Mouse (Mus musculus): ENCODE data around the gene Gins2. TPM values are rescaled to one million over a fixed set of nuclear protein-coding genes. Genes with fewer than 3 reads are reported as not detected.

The Gins2 gene
- 10 to 100 TPM; 36.6 to 39.3 TPM for total RNA-seq (2021)
- long read RNA-seq, experiment 1, transcript Gins2-204 (3 exons, 511 nt): minor isoform, 5 of 34 reads
- long read RNA-seq, experiment 1, transcript Gins2-201 (5 exons, 3,900 nt): major isoform, 27 of 34 reads
- long read RNA-seq, experiment 1, partial matches to known transcripts: 0 of 34 reads
- long read RNA-seq, experiment 1, other reads (novel, unspliced or antisense): 2 of 34 reads
- long read RNA-seq, experiment 2, transcript Gins2-201 (5 exons, 3,900 nt): major isoform, 36 of 51 reads
- long read RNA-seq, experiment 2, partial matches to known transcripts: 1 of 51 reads
- long read RNA-seq, experiment 2, other reads (novel, unspliced or antisense): 10 of 51 reads

GRCm38 (mm10) chr8:120588908-120589771 is at the start of gene Gins2:
Gins2 (minus strand) TSS chr8:120589304.
- DNase-seq (ENCODE audit: low spot score in 2 of 2): peak; percentile 92 to 96

DNA sequence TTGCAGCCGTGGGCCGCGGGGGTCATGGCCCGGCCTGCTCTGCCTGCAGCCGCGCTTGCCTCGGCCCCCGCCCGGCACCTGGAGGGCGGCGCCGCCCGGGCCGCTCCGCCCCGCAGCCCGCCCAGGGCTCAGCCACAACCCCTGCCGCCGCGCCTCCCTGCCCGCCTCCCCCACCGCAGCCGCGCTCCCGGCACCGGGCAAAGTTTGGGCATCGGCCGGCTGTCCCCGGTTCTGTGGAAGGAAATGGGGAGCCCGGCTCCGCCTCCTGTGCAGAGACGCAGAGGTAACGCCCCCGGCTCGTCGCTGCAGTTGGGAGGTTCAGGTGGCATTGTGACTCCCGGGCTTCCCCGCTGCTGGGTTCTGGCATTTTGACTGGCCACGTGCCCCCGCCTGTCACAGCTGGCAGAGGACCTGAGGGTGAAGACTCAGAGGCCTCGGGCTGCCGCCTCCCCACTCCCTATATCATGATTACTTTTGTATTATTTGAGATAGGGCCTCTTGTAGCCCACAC is 45.3 kb upstream of the Gins2 start:
- DNase-seq (ENCODE audit: low spot score in 2 of 2): peak; percentile 27 to 55

GRCm38 (mm10) chr8:120633665-120634271 is 44.7 kb upstream of the Gins2 start:
- no peak for DNase-seq (ENCODE audit: low spot score in 2 of 2)

DNA sequence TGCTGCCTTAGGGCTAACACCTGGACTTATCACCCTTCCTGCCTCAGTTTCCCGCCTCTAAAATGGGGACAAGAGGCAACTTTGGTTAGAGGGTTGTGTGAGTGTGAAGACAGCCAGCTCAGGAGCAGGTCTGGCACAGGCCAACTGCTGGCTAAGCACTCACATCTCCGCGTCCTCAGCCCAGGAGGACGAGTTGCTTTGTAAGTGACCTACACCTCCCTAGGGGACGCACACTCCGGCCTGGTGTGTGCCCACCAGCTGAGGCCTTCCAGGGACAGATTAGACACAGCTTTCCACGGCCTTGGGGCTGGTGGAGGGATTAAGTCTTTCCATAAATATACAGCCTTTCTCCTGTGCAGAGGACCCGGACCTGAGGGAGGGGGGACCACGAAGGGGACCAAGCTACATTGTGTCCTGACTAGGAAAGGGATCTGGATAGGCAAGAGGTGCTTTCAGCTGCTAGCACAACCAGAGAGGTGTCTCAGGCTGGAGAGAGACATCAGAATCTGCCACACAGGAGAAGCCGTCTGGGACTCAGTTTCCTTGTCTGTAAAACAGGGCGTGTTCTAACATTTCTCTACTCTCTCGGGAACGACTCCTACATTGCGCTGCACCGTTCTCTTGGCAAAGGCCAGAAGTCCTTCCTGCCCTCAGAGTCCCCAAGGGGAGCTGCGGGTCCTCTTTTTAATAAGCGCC is 44.0 kb upstream of the Gins2 start:
- no peak for DNase-seq (ENCODE audit: low spot score in 2 of 2)

DNA sequence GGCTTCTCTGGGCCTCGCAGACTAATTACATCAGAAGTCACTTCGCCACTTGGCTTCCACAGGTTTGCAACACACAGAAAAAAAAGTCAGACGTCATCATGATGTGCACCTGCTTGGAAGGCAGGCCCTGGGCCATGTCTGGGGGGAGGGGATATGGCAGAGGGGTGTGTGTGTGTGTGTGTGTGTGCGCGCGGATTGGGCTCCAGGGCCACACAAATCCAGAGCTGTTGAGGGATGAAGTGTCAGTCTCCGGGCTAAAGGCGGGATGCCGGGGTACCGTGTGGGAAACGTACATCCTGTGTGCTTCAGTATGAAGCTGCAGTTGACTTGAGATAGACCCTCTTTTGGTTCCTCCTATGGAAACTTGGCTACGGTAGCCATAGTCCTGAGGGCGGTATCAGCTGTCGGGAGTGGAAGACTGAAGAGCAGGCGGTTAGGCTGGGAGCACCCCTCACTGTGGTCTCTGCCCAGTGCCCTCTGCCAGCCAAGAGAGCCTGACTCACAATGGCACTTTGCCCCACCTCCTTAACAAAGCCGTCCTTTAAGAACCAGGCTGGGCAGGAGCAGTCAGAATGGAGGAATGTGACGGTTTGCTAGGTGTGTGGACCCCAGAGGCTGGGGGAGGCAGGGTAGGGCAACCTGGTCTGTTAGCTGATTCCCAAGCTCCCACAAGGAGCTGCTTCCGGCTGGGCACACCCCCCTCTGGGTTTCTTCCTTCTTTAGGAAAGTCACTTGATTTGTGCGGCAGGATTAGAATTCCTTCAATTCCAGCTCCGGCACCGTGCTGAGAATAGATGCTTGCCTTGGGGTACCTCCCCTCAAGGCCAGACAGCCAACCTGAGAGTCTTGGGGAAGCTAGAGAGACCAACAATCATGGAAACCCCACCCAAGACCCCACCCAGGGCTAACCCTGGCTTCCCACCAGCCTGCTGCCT is 42.6 kb upstream of the Gins2 start:
- no peak for DNase-seq (ENCODE audit: low spot score in 2 of 2)

- no peak for DNase-seq (ENCODE audit: low spot score in 2 of 2)
These were observed 41.7 kb upstream of the Gins2 start for GRCm38 (mm10) chr8:120630848-120631247.

GRCm38 (mm10) chr8:120630031-120630430 is 40.9 kb upstream of the Gins2 start:
- DNase-seq (ENCODE audit: low spot score in 2 of 2): no peak

- DNase-seq (ENCODE audit: low spot score in 2 of 2): no peak
These were observed 38.2 kb upstream of the Gins2 start for GRCm38 (mm10) chr8:120627298-120627697.

GRCm38 (mm10) chr8:120626461-120626860 is 37.4 kb upstream of the Gins2 start:
- no peak for DNase-seq (ENCODE audit: low spot score in 2 of 2)

DNA sequence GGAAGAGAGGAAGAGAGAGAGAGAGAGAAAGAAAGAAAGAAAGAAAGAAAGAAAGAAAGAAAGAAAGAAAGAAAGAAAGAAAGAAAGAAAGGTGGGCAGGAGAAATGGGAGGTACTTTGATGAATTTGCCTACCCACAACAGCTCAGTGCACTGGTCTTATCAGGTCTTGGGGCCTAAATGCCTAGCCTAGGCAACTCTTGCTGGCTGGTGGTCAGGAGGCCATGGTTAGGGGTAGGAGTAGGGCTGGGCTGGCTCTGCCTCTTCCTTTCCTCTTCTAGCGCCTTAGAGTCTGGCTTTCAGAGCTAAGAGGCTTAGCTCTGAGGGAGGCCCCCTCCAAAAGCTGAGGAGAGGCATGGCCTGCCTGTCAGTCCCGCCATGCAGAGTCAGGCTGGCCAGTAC is 34.5 kb upstream of the Gins2 start:
- no peak for DNase-seq (ENCODE audit: low spot score in 2 of 2)

DNA sequence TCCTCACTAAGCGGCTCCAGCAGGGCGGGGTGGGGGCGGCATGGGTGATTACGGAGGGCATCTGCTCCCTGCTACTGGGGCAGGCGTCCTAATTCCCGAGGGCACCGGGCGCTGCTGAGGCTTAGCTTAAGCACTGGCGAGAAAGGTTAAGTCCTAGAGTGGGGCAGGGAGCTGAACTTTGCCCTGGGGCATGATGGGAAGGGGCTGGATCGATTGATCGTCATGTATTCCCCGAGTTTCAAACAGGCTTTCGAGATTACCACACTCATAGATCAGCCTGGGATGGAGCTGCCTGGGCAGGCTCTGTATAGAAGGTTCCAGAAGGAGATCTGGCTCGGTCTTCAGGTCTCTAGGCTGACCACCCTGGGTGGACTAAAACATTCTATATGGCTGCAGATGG is 33.1 kb upstream of the Gins2 start:
- no peak for DNase-seq (ENCODE audit: low spot score in 2 of 2)

DNA sequence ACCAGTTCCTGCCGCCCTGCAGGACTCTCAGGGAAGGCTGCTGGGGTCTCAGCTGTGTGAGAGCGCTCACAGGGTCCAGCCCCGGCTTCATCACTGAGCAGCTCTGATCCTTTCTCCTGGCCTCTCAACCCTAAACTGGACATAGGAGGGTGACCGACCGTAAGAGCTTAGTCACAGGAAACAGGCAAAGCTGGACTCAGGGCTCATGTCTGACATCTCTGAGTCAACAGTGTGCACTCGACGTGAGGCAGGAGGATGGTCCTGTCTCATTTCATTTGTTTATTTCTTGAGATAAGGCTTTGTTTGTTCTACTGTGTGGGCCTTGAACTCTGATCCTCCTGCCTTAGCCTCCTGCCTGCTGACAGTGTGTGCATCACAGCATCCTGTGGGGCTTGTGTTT is 31.3 kb upstream of the Gins2 start:
- DNase-seq (ENCODE audit: low spot score in 2 of 2): no peak

GRCm38 (mm10) chr8:120619235-120620180 is 30.4 kb upstream of the Gins2 start:
- no peak for DNase-seq (ENCODE audit: low spot score in 2 of 2)

- DNase-seq (ENCODE audit: low spot score in 2 of 2): peak; percentile 46 to 54
These were observed 29.0 kb upstream of the Gins2 start for GRCm38 (mm10) chr8:120618110-120618509.

DNA sequence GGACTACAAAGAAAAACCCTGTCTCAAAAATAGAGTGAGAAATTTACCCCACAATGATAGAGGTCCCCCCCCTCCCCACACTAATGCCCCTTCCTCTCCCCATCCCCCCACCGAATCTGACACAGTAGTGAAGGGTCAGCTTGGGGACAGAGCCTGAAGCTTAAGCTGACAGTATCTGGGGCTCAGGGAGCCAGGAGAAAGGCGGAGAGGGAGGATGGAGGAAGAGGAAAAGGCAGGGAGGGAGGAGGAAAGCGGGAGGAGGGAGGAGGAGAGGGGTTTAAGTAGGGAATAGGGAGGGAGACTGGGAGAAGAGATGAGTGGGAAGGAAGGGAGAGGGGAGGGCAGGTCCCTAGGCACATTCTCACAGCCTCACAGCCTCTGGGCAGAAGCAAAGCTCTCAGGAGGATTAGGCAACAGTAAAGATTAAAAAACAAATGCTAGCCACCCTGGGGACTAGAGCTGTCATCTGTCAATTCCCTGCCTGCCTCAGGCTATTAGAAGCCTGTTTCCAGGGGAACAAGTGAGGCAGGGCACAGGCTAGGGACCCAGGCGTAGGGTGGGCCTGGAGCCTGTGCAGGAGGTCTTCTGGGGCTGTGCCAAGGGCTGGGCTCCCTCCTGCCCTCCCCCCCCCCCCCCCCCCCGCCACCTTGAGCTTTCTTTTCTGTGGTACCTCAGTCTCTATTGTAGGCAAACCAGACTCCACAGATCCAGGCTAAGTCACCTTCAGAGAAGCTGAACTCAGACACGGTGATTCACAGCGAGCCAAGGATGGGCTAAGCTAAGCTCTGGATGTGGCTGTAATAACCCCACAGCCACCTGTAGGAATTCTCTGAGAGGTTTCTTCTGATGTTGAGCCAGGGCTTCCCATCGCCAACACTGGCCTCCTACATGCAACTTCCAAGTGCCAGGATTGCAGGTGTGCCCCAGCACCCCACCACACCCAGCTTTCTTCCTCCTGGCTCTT is 27.8 kb upstream of the Gins2 start:
- no peak for DNase-seq (ENCODE audit: low spot score in 2 of 2)

DNA sequence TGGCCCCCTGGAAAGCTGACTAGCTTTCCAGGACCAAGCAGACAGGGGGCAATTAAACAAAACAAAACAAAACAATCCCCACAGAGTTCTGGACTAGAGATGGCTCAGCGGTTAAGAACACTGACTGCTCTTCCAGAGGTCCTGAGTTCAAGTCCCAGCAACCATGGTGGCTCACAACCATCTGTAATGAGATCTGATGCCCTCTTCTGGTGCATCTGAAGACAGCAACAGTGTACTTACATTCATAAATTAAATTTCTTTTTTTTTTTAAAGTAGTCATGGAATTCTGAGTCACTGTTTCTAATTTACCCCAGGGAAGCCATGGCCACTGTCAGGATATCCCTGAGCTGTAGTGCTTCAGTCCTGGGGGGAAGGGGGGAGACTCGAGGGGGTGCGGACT is 25.4 kb upstream of the Gins2 start:
- DNase-seq (ENCODE audit: low spot score in 2 of 2): no peak

DNA sequence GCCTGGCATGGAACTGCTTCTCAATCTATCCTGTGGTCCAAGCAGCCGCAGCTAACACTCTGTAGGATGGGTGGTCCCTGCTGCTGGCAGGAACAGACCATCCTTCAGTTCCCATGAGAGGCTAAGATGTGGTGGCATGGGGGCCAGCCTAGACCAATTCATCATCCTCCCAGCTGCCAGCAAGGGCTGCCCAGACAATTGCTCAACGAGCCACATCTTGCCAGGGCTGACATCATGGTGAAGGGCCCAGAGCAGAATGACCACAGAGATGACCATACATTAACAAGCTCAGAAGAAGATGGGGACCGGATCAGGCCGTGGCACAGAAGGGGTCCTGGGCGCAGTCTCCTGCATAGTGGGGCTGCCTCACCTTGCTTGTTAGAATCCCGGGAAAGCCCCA is 21.7 kb upstream of the Gins2 start:
- no peak for DNase-seq (ENCODE audit: low spot score in 2 of 2)

DNA sequence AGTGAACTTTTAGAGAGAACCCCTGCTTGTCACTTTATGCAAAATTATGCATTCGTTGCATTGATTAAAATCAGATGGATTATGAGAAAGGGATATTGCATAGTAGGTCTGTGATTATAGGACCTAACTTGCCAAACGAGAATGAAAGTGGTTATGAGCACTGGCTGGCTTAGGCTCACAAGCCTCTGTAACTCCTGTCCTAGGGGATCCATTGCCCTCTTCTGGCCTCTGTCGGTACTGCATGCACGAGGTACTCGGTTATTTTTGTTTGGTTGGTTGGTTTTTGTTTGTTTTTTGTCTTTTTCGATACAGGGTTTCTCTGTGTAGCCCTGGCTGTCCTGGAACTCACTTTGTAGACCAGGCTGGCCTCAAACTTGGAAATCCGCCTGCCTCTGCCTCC is 18.8 kb upstream of the Gins2 start:
- peak in 1 of 2 experiments; percentile 54 for DNase-seq (ENCODE audit: low spot score in 2 of 2)
